Mouse (Mus musculus) urinary bladder, adult 2 months (tissue): ENCODE results near the gene Rplp0. TPM values are rescaled to one million over a fixed set of nuclear protein-coding genes. Genes with fewer than 3 reads are reported as not detected.
"Not testable (repeated sequence)": the region's sequence is repeated elsewhere in the genome, so short reads cannot be mapped to it uniquely, and the experiment has no call there.

Experiments
- DNase-seq: peaks from one replicate; pipeline ENCODE4 v3.0.0; 2022; ENCODE audit warnings: low spot score
- polyA plus RNA-seq: library from polyadenylated mRNA; depleted of rRNA; stranded (reverse); fragments of >200 nt; gene quantifications from 2 replicates; pipeline ENCODE4 v1.2.3, GENCODE M21; 2012

Rplp0 gene
- polyA plus RNA-seq, 1 experiment, result 2,490 TPM

DNA sequence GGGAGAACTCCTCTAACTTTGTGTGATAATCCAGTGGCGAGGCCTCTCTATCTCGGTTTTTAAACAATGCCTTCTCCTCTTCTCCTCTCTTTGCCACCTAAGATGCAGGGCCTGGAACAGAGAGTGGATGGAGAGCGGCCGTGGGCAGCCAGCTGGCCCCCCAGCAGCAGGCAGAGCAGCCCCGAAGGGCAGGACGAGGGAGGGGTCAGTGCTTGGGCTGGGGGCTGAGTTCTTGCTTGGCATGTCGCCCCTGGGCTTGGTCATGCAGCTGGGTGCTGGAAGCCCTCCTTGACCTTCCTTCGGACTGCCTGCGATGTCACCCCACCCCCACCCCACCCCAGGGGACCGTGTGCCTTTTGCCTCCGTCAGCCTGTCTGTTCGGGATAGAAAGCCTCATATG is 7.9 kb upstream of the Rplp0 start:
- DNase-seq, result no peak

GRCm38 (mm10) chr5:115551799-115552198 is 7.5 kb upstream of the Rplp0 start:
- no peak for DNase-seq

GRCm38 (mm10) chr5:115553801-115554420 is 5.4 kb upstream of the Rplp0 start:
- no peak for DNase-seq

DNA sequence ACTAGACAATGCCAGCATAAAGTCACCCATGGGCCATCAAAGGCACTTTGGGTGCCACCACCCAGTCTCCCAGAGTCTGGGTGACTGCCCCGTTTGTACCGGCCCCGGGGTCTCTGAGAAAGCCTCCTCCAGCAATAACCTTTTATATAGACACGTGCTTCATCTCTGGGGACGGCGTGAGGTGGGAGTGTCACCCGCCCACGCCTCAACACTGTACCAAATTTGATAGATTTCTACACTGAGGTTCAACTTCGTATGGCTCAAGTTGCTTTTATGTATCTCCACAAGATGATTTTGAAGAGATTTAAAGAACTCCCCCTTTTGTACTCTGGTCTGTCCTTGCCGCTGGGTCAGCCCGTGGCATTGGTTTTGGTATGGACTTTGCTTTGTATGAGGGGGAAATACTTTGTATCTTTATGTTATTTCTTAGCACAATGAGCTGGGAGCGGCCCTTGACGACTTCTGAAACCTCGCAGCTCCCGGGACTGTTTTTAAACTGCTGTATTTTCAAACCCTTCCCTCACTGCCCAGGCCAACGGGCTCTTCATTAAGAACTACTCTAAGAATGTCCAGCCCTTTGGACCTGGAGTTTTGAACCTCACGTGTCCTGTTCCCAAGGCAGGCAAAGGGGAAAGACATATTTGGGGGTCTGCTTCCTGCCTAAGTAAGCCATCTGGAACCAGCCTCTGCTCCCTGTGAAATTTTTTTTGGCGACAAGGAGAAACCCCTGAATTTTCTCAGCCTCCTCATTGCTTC is 4.6 kb upstream of the Rplp0 start:
- no peak for DNase-seq

GRCm38 (mm10) chr5:115556217-115556616 is 3.0 kb upstream of the Rplp0 start:
- no peak for DNase-seq

DNA sequence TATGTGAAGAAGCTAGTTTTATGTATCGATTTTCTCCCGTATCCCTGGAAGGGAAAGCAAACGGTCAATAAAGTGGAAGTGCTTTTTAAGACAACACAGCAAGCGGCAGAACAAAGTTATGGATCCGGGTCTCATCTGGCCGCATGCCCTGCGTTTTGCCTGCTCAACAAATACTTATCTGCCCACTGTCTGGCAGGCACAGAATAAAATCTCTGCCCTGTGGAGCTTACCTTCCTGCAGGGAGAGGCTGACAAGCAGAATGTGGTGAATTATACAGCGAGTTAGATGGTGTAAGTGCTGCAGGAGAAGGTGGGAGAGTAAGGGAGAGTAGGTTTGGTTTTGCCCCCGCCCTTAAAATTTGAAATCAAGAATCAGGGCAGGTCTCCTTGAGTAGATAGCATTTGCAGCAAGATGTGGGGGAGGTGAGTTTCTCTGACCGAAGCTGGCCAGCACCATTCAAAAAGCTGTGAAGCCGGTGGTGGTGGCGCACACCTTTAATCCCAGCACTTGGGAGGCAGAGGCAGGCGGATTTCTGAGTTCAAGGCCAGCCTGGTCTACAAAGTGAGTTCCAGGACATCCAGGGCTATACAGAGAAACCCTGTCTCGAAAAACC is 979 bp upstream of the Rplp0 start:
- no peak for DNase-seq

GRCm38 (mm10) chr5:115560336-115560905 is 1.2 kb downstream of the Rplp0 start:
- DNase-seq, result no peak

DNA sequence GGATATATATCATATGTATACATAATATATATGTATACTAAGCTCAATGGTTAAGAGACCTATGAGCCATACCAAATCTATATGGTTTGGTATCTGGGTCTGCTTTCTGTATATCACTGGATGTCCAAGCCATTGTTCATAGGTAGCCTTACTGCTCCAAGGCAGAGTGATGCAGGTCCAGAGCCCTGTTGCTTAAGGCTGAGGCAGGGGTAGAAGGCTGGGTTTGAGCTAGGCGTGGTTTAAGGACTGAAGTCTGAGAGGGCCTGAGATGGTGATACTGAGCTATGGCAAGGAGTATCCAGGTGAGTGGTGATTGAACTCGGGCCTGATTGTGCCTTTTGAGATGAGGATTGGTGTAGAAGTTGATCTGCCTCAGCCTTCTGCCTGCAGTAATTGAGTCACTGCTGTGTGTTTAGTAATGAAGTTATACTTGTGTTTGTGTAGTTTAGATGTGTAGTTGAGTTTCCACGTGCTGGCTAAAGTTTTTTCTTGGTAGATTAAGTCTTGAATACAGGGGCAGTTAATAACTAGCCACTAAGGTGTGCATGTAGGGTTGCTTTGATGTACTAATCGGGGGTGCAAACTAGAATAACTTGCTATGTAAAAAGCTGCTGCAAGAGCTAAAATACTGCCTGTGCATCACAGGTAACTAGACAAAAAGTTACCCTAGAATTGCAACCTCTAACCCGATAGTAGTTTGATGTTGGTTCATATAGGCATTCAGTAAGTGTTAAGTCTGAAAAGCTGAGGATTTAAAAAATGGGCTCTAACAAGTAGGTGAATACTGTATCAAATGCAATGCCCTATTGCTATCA is 4.7 kb downstream of the Rplp0 start:
- no peak for DNase-seq

- peak; percentile 78 for DNase-seq
Measured at GRCm38 (mm10) chr5:115564737-115565393, 5.6 kb downstream of the Rplp0 start, which contains the start of gene Gcn1l1. Gcn1l1 (plus strand) TSS chr5:115565254.

GRCm38 (mm10) chr5:115565403-115565802 is 6.1 kb downstream of the Rplp0 start:
- DNase-seq, result no peak

DNA sequence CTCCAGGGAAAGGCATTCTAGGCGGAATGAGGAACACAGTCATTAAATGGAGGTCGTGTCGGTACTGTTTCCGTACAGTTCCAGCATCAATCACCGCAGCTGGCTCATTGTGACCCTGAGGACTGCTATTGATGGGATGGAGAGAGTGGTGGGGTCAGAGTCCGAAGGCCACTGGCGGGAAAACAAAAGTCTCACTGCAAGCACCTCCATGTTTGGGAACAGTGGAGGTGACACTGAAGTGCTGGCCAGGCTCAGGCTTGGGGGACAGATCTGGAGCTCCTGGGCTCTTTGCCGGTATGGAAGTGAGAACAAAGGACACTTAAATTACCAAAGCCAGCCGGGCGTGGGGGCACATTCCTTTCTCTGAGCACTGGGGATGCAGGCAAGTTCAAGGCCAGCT is 9.4 kb downstream of the Rplp0 start:
- no peak for DNase-seq

DNA sequence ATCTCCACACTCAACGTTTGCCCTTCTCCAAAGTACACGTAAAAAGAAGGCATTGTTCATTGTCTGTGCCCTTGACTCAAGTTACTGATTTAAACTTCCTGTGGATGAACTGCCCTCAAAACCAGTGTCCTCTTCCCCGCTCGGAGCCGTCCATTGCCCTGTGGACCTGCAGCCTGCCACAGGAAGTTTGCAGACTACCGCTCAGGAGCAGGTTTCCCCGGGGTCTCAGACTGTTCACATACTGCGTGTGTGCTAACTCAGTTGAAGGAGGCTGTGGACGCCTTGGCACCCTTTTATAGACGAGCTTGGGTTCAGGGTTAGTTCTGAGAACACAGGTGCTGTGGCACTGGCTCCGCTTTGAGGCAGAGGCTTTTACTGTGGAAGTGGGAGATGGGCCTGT is 10.0 kb downstream of the Rplp0 start:
- DNase-seq, result no peak

DNA sequence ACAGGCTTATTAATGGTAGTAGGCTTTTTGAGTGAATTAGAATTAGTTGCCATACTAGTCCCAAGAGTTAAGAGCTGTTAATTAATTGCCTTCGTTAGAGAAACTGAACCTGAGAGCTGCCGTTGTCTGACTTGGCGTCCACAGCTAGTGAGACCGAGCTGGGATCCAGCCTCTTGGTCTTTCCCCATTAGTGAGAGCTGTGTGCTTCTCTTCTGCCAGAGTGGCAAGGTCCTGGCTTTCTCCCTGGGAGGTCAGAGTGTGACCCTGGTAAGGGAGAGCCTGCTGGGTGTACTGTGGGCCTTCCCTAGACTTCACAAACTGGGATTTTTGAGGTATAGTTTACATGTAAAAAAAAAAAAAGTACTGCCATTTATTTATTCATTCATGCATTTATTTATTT is 10.5 kb downstream of the Rplp0 start:
- DNase-seq, result no peak

DNA sequence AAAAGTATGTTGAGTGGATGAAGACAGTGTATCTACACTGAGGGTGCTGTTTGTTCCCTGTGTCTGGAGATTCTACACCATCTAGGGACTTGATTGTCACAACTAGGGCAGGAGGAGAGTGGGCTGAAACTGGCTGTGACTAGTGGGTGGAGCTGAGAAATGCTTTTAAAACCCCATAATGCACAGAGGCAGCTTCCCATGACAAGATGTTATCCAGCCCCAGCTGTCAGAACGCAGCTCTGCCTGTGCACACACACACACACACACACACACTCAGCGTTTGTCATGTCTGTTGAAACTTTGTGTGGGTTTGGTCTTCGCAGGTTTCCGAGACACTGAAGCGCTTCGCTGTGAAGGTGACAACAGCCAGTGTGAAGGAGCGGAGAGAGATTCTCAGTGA is 11.8 kb downstream of the Rplp0 start:
- DNase-seq, result no peak

- no peak for DNase-seq
Measured at GRCm38 (mm10) chr5:115572679-115573535, 13.6 kb downstream of the Rplp0 start.

DNA sequence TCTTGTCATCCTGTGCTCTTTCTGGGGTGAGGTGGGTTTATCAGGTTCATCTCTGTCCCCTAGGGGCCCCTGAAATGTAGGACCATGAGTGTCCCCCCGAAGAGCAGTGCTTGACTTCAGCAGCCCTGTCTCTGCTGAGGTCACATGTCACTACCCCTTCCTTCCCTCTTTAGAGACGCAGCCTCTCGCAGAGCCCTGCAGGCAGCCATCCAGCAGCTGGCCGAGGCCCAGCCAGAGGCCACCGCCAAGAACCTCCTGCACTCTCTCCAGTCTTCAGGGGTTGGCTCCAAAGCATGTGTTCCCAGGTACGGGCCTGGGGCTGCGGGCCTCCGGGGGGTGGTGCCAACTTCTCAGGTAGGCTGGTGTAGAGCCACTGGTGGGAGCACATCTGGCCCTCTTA is 15.7 kb downstream of the Rplp0 start:
- no peak for DNase-seq

- not testable (repeated sequence) for DNase-seq
Measured at GRCm38 (mm10) chr5:115577686-115578085, 18.4 kb downstream of the Rplp0 start.

DNA sequence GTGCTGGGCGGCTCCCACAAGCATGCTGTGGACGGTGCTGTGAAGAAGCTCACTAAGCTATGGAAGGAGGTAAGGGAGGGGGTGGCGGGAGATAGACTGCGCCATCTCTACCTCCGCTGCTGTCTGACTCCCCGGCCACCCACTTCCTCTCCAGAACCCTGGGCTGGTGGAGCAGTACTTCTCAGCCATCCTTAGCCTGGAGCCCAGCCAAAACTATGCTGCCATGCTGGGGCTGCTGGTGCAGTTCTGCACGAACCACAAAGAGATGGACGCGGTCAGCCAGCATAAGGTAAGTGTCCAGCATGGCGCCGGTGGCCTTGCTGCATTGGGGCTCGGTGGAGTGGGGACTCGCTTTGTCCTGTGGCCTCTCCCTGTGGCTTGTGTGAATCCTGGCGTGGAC is 19.7 kb downstream of the Rplp0 start:
- DNase-seq, result no peak

GRCm38 (mm10) chr5:115579363-115579762 is 20.1 kb downstream of the Rplp0 start:
- no peak for DNase-seq

- DNase-seq, result no peak
Measured at GRCm38 (mm10) chr5:115580229-115581001, 21.1 kb downstream of the Rplp0 start.
